Mouse (Mus musculus) bone marrow, adult 2 months (tissue): ENCODE results near the gene Mmp24.

Experiments used
- CTCF ChIP-seq: fragments of 200-500 bp; IDR thresholded peaks from 2 replicates; pipeline ENCODE4 v1.5.1; 2011; ENCODE audit warnings: low read length, control low read depth; ENCODE audit not compliant: control insufficient read depth, insufficient read depth
- POLR2A ChIP-seq: fragments of 200-500 bp; IDR thresholded peaks from 2 replicates; pipeline ENCODE4 v1.6.1; 2011; ENCODE audit warnings: low read depth, mild to moderate bottlenecking, control low read depth, low read length, borderline replicate concordance; ENCODE audit not compliant: control insufficient read depth

- TF ChIP-seq POLR2A (no peak), CTCF (no peak)
Observed at GRCm38 (mm10) chr2:155838961-155839360, 63.8 kb downstream of the Mmp24 start.
